Mouse (Mus musculus): ENCODE data around the gene Frmpd1.

The Frmpd1 gene

DNA sequence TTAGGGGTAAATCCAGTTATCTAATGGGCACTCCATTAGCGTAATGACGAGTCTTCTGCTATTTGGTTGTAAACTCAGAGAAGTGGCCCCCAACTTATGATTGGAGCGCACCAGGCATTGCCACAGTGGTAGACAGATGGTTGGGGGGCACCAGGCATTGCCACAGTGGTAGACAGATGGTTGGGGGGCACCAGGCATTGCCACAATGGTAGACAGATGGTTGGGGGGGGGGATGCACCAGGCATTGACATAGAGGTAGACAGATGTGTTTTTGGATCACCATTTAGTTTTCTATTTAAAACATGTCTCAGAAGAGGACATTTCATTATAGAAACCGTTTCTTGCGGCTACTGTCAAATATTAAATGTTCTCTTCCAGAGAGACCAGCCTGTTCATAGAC, 53.6 kb downstream of the Frmpd1 start:
- in situ Hi-C loops (cut with MboI, MseI) = no loop called here

DNA sequence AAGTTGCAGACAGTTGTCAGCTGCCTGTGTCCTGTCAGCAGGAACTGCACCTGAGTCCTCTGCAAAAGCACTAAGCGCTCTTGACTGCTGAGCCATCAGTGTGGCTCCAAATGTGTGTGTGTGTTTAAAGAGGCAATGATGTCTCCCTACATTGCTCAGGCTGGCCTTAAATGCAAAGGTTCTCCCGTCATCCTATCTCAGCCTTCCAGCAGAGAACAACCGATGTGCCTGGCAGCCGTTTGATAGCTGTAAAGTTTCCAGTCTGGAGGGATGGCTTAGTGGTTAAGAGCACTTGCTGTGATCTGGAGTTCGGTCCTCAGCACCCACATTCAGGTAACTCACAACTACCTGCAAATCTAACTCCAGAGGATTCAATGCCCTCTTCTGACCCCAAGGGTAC, 56.7 kb downstream of the Frmpd1 start:
- in situ Hi-C loops (cut with MboI, MseI) = no loop called here

DNA sequence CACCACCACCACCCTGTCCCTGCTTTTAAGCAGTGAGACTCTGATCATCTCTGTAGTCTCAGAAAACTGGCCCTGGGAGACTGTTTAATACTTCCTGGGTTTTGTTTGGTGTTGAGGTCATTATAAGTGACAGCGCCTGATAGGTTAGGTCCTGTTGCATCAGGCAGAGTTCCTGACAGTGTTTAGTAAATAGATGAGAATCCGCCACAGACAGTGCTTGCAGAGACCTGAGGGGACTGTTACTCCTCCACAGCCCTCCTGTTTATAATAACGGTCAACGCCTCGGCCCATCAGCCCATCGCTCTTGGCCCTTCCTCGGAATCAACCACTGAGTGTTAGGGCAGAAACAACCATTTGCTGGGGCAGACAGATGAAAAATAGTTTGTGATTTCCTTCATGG, 57.5 kb downstream of the Frmpd1 start:
- in situ Hi-C loops (cut with MboI, MseI) = no loop called here

DNA sequence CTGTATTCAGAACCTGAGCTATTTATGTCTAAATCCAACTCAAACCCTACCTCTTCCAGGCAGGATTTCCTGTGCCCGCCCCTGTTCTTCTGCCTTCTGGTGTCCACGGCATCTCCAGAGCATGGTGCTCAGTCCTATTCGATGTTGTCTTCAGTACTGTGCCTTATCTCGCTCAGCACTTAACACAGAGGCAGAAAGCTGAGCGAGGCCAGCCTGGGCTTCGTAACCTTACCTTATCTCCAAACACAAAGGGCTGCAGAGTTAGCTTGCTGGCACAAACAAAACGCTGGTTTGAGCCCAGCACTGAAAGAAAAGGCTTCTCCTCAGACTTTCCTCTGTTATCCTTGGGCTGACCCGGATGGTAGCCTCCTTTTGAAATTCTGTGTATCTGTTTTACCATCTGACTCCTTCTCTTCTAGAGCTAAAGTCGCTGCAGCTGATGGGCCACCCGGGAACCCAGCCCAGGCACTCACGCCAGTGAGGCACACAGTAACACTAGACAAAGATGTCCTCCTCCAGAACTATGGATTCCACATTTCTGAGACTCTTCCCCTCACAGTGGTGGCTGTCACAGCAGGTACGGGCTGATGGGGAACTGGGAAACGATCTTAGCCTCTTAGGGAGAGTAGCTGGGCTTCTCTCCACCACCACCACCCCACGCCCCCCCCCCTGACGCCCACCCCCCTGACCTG, 58.7 kb downstream of the Frmpd1 start:
- in situ Hi-C loops (cut with MboI, MseI) = no loop called here

DNA sequence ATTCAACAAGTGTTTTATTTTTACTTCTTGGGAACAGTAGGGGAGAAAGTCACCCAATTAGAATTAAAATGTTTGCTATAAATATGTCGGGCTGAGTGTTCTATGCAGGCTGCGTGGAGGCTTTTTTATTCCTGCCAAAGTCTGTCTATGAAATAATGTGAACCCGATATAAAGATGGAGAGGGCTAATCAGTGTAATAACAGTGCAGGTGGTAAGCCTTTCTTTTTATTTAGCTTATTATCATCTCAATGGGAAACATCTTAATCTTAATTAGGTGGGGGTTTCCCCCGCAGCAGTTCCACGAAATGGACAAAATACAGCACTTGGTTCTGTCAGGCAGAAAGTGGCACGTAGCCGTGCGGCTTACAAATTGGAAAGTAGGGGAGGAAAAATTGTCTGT, 66.6 kb downstream of the Frmpd1 start:
- in situ Hi-C loops (cut with MboI, MseI) = no loop called here

DNA sequence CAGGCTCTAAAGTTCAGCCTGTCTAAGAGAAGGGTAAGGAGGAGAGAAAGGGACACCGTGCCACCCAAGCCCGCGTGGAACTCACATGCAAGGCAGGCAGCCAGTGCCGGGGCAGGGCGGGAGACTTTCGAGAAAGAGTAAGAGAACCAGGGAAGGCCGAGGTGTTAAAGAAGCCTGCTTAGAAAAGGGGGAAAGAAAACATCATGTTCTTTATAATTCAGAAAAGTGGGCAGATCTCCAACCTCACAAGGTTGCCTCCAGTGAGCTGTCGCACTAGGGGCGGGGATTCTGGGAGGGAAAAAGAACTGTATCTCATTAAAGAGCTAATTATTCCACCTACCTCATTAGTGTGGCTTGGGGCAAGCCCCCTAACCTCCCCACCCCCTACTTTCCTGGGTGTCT, 68.2 kb downstream of the Frmpd1 start:
- in situ Hi-C loops (cut with MboI, MseI) = no loop called here

DNA sequence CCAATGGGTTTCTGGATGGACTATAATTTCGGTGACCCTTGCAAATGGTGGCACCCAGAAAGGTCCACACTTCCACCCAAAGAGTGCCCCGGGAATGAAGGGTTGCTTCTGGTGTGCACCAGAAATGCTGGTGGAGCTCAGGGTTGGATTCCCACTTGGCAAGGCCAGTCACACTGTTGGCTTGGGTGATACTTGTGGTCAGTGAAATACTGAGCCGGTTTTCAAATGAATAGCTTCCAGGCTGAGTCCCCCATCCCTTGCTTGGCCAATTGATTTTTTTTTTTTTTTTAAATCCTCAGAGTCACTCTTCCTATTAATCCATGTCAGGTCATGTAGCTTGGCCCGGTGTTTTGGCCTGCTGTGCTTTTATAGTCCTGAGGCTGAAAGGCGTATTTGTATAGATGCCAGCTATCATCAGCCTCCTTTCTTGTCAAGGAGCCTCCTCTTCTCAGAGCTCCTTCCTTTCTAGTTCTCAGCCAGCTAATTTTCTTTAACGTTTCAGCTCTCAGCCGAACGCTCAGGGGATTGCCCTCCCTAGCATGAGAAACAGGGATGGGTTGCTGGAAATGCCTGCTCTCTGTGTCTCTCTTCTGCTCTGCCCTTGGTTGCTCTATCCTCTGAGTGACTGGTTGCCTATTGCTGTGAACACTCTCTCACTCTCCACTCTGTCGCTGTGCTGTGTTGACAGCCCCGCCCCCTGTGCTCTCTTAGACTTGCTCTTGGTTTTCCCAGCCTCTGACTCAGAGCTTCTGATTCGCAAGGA, 69.3 kb downstream of the Frmpd1 start:
- in situ Hi-C loops (cut with MboI, MseI) = no loop called here

DNA sequence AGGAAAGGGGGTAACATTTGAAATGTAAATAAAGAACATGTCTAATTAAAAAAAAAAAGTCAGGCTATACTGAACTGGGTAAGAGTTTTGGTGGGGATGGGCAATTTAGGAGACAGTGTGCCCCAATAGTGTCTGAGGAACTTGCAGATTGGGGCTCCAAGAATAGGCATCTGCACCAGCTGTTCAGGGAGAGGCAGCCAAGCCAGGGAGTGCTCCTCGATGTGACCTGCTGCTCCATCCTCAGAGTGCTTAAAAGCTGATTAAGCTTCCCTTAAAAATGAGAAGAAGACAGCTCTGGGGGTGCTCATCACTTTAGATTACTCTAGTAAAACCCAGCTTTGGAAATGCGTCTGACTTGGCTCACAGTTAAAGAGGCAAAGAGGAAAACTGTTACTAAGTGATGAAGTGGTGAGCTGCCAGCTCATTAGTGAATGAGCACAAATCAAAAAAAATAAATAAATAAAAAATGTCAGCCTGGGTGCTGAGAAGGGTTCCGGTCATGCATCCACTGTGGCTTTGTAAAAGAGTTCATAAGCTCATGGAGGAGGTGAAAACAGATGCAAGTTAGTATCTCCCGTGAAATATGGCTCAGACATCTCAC, 74.7 kb downstream of the Frmpd1 start:
- in situ Hi-C loops (cut with MboI, MseI) = no loop called here

DNA sequence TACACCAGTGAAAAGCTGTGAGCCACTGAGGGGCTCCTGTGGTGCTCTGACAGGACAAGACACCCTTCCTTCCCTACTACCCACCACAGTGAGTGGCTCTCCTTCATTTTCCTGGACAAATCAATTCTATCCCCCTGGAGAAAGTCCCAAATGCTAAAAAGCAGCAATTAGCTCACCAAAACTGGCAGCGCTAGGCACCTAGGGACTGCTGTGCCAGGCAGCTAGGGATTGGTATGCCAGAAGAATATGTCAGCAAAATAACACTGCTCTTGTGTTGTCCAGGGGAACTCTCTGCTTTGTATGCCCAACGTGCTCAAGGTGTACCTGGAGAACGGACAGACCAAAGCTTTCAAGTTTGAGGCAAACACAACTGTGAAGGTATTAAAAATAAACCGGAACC, 76.9 kb downstream of the Frmpd1 start:
- in situ Hi-C loops (cut with MboI, MseI) = no loop called here

DNA sequence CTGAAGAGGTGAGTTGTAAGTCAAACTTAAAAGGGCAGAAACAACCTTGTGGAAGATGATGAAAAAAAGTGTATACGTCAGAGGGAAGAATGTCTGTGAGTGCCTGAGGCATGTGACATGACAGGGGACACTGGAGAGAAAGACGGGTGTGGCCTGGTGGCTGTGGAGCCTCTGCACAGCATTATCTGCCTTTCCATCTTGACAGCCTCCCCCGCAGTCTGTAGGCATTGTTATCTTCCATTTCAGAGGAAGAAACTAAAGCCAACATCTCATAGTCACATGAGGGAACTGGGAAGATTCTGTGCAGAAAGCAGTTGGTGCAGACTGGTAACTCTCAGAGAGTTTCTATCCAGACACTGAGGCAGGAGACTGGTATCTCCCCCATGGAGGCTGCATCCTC, 83.2 kb downstream of the Frmpd1 start:
- in situ Hi-C loops (cut with MboI, MseI) = no loop called here

DNA sequence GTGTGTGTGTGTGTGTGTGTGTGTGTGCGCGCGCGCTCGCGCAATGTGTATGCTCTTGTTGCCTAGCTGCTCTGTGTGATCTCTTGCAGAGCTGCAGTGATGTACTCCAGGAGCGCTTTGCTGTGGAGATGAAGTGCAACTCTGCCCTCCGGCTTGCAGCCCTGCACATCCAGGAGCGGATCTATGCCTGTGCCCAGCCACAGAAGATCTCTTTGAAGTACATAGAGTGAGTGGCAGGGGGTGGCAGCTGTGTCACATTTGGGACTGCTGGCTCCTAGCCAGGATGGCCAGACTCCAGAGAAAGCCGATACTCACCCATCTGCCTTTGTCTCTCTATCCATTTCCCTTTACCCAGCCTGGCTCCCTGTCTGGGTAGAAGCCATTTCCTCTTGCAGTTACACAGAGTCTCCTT, 86.4 kb downstream of the Frmpd1 start:
- in situ Hi-C loops (cut with MboI, MseI) = no loop called here

DNA sequence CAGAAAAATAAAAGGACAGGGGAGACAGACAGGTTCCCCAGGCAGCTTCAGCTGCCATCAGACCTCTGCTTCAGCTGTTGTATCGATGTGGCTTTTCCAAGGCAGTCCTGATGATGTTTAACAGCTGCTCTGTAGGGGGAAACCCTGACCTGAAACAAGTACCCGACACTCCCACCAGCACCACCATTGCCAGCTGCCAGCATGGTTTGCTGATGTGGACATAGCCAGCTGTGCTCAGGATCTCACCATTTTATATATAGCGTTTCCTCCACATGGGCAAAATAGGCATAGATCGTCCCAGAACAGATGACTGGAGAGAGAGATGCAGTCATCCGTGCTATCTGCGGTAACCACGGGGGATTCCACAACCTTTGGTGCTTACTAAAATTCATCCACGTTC, 91.1 kb downstream of the Frmpd1 start:
- in situ Hi-C loops (cut with MboI, MseI) = loop anchor here (5.0 kb wide), 1 partner anchor 173 kb away; no protein-coding TSS in a partner anchor

DNA sequence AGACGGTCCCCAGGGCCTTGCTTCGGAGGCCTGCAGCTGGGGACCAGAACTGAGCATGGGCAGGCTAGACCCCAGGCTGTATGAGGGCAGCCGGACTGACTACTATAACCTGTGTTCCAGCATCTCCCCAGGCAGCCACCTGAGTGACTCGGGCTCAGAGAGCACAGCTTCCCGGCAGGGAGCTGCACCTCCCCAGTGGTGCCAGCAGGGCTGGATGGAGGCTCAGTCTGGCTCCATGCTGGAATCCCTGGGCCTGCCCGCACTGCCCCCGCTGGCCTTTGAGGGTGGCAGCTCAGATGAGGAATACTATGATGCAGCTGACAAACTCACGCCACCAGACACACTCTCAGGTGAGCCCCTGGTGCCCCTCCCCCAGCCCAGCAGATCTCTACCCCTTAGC, 94.6 kb downstream of the Frmpd1 start:
- in situ Hi-C loops (cut with MboI, MseI) = loop anchor here (5.0 kb wide), 1 partner anchor 177 kb away; no protein-coding TSS in a partner anchor

DNA sequence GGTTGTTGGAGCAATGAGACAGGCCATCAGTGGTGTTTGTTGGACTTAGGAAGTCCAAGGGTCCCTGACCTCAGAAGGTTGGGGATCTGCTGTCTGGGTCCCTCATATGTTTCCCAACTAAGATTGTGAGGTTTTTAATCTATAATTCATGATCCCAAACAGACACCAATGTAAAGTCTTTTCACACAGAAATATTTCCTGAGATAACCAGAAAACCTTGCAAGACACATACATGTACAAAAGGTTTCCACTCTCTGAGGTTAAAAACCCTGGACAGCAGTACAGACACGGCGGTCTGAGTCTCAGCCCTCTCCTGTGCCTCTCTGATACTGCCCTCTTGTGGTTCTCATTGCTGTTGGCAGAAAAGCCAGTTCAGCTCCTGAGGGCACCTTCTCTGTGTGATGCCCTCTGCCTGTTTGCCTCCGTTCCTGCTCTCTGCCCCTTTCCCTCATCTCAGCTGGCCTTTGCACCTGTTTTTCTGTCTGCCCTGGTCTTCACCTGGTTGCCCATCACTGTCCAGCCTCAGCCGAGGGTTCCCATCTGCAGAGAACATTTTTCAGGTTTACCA, 95.4 kb downstream of the Frmpd1 start:
- in situ Hi-C loops (cut with MboI, MseI) = loop anchor here (5.0 to 10.0 kb wide), 2 partner anchors 155 to 178 kb away; no protein-coding TSS in a partner anchor

DNA sequence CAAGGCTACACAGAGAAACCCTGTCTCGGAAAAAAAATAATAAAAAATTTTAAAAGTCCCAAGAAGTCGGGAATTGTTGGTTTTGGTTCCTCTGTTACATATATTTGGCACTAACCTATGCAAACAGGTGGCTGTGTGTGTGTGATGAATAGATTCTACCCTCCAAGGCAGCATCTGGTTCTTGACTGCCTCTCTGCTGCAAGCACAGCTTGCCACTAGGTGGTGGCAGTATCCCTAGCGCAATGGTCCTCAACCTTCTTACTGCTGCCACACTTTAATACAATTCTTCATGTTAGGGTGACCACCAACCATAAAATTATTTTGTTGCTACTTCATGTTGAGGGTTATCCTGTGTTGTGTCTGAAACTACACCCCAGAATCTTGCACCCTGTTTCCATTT, 101.6 kb downstream of the Frmpd1 start:
- in situ Hi-C loops (cut with MboI, MseI) = loop anchor here (10.0 kb wide), 1 partner anchor 162 kb away; no protein-coding TSS in a partner anchor

DNA sequence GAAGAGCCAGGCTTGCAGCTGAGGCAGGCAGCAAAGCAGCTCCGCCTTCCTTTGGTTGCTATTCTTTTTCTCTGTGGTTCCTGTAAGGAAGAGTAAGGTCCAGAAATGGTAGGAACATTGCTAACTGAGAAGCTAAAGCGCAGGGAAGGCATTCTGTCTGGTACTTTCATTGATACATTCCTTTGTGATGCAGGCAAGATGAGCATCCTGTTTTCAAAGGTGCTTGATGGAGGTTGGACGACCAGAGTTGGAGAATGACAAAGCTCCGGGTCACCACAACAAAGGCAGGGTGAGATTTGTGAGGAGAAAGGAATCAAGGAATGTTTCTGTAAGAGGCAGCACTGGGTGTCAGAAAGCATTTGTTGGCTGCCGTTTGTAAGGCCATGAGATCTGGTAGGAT, 103.2 kb downstream of the Frmpd1 start:
- in situ Hi-C loops (cut with MboI, MseI) = loop anchor here (10.0 kb wide), 1 partner anchor 163 kb away; no protein-coding TSS in a partner anchor

DNA sequence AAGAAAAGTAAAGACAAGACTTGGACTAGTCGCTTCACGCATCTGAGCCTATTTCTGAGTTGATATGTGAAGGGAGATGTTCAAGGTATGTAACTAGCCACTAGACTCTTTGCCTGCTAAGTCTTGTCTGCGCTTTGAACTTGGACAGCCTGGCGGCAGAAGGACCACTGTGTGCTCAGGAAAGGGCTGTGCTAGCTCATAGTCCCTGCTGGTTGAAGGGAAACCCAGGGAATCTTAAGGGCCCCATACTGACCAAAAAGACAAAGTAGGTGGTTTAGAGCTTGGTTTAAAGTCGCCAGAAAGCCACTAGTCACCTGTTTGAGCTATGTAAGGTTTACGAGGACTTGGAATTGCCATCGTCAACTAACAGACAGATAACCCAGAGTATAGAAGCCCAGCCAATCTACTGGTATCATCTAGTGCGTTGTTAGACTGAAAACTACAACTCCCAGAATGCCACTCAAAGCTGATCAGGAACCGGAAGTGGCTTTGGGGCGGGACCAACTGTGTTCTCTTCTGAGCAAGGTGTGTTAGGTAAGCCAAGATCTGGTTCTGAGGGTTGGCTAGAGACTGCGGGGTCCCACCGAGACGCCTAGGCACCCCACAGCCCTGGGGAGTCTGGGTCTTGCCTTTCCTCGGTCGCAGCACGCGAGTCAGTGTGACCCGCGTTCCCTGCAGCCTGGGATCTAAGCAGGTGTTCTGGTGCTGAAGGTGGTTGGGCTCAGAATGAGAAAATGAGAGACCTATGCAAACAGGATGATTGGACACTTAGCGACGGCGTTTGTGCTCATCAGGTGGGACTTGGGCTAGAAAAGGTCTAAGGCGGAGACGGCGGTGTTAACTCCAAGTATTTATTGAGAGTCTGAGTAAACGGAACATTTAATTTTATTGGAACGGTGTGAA, 112.2 kb downstream of the Frmpd1 start, which contains the start of gene Trmt10b:
TSS of gene Trmt10b (plus strand) at position 466 of the 903 bp plus-strand sequence.
- in situ Hi-C loops (cut with MboI, MseI) = no loop called here

DNA sequence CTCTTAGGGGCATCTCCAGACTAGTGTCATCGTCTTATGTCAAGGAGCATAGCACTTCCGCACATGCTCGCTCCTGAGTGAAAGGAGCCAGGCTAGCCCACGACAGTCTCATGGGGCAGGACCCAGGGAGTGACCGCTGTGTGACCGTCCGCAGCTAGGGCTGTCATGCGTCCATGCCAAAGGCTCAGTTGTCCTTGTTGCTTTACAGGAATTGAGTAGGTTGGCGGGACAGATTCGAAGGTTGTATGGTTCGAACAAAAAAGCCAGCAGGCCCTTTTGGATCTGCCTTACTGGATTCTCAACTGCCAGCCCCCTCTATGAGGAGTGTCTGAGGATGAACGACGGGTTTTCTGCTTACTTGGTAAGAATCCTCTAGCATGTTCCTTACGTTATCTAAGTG, 120.9 kb downstream of the Frmpd1 start:
- in situ Hi-C loops (cut with MboI, MseI) = no loop called here

DNA sequence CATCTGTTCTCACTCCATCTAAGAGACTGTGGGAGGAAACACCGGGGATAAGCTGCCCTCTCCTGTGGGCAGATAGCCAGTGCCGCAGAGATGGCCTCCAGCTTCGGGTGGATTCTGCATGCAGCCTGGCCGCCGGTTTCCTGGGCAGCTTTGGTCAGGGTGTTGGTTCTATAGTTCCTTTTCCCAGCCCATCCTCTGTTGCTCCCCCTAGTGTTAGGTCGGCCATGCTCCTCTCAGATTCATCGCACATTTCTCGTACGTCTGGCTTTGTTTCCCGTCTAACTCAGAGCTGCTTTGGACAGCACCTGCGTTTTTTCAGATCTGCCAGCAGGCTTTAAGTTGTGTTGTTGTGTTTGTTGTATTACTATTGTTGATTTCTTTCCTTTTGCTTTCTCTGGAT, 123.4 kb downstream of the Frmpd1 start:
- in situ Hi-C loops (cut with MboI, MseI) = no loop called here

DNA sequence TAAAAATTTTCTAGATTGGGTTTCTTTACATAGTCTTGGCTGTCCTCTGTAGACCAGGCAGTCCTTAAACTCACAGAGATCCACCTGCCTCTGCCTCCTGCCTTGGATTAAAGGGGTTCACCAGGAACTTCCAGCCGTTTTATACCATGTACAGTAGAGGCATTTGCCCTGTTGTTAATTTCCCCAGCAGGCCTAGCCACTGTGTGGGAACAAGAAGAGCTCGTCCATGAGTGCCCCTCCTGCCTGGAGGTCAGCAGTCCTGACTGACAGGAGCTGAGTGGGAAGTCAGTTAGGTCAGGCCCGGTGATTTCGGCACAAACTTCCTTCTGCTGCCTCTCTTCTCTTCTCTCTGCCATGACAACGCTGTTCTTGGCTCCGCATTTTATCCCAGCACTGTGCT, 123.9 kb downstream of the Frmpd1 start:
- in situ Hi-C loops (cut with MboI, MseI) = no loop called here

DNA sequence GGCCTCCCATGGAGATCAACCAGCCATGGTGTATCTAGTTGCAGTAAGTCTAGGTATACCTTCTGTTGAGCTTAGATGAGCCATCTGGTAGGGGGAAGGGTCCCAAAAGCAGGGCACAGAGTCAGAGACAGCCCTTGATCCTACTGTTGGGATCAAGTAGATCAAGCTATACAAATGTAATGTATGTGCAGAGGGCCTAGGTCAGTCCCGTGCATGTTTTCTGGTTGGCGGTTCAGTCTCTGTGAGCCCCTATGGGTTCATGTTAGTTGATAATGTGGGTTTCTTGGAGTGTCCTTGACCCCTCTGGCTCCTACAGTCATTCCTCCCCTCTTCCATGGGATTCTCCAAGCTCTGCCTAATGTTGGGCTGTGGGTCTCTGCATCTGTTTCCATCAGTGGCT, 126.4 kb downstream of the Frmpd1 start:
- in situ Hi-C loops (cut with MboI, MseI) = loop anchor here (10.0 kb wide), 1 partner anchor 296 kb away; the partner anchor contains the start of genes Polr1e and Zbtb5

Data from T-helper 2 cell (primary cell).